Mouse (Mus musculus) granulocyte monocyte progenitor cell, adult 5-6 weeks (primary cell): ENCODE measurements around the gene Trappc3. TPM values are rescaled to one million over a fixed set of nuclear protein-coding genes. Genes with fewer than 3 reads are reported as not detected.

Experiments used
- ATAC-seq: replicated peaks from 2 replicates; pipeline ENCODE4 v1.8.0; 2016; ENCODE audit warnings: mild to moderate bottlenecking, moderate TSS enrichment, inconsistent platforms; ENCODE audit not compliant: poor library complexity, severe bottlenecking
- total RNA-seq, 2 experiments: library from RNA; stranded (forward) in 1 of 2; stranded (reverse) in 1 of 2; fragments of 200-712, 200-1000 nt in 1 of 2; fragments of >200 nt in 1 of 2; fragmentation: Nextera tagmentation in 1 of 2; gene quantifications; 2 replicates each; pipeline ENCODE4 v1.2.3; 2014 to 2017

Gene Trappc3
- total RNA-seq, 2 experiments from 2014 or later = 48.4 to 55.5 TPM

GRCm38 (mm10) chr4:126277906-126278564 lies 15.9 kb downstream of the Trappc3 start:
- ATAC-seq = peak; percentile 81

- no peak for ATAC-seq
These were observed 16.4 kb downstream of the Trappc3 start for GRCm38 (mm10) chr4:126278565-126278915.

- no peak for ATAC-seq
These were observed 16.8 kb downstream of the Trappc3 start for GRCm38 (mm10) chr4:126278961-126279360.

GRCm38 (mm10) chr4:126281706-126282105 lies 19.6 kb downstream of the Trappc3 start:
- ATAC-seq = no peak

GRCm38 (mm10) chr4:126283582-126283981 lies 21.5 kb downstream of the Trappc3 start:
- ATAC-seq = no peak

GRCm38 (mm10) chr4:126286492-126286891 lies 24.4 kb downstream of the Trappc3 start, which contains the start of gene Col8a2:
Col8a2 (plus strand) TSS chr4:126286793.
- peak; percentile 58; the same call in 1 of the 2 replicates for ATAC-seq

GRCm38 (mm10) chr4:126287302-126287995 lies 25.3 kb downstream of the Trappc3 start:
- no peak for ATAC-seq

GRCm38 (mm10) chr4:126288085-126288666 lies 26.1 kb downstream of the Trappc3 start:
- peak; percentile 50 for ATAC-seq

- no peak for ATAC-seq
These were observed 28.2 kb downstream of the Trappc3 start for GRCm38 (mm10) chr4:126290314-126290713.

- ATAC-seq = no peak
These were observed 29.1 kb downstream of the Trappc3 start for GRCm38 (mm10) chr4:126291196-126291595.

- no peak for ATAC-seq
These were observed 33.0 kb downstream of the Trappc3 start for GRCm38 (mm10) chr4:126295152-126295551.

GRCm38 (mm10) chr4:126295937-126296336 lies 33.8 kb downstream of the Trappc3 start:
- ATAC-seq = no peak

- peak; percentile 38 for ATAC-seq
These were observed 34.5 kb downstream of the Trappc3 start for GRCm38 (mm10) chr4:126296617-126297101.

GRCm38 (mm10) chr4:126300916-126301583 lies 38.9 kb downstream of the Trappc3 start:
- 0 out of 2 replicates have a peak, but pooled peaks have one; percentile 12 for ATAC-seq

- ATAC-seq = no peak
These were observed 39.6 kb downstream of the Trappc3 start for GRCm38 (mm10) chr4:126301584-126302309.

GRCm38 (mm10) chr4:126303877-126304276 lies 41.8 kb downstream of the Trappc3 start:
- ATAC-seq = no peak

GRCm38 (mm10) chr4:126305428-126305827 lies 43.3 kb downstream of the Trappc3 start:
- ATAC-seq = peak; percentile 56

- no peak for ATAC-seq
These were observed 43.9 kb downstream of the Trappc3 start for GRCm38 (mm10) chr4:126306058-126306457.

- ATAC-seq = no peak
These were observed 44.7 kb downstream of the Trappc3 start for GRCm38 (mm10) chr4:126306827-126307226.
